Mouse (Mus musculus) megakaryocyte progenitor cell, adult 5-6 weeks (primary cell): ENCODE results near the gene Efna2. TPM values are rescaled to one million over a fixed set of nuclear protein-coding genes. Genes with fewer than 3 reads are reported as not detected.

Experiments
- ATAC-seq: replicated peaks from 2 replicates; pipeline ENCODE4 v1.8.0; 2016; ENCODE audit warnings: mild to moderate bottlenecking, moderate TSS enrichment, inconsistent platforms; ENCODE audit not compliant: poor library complexity
- total RNA-seq, 2 experiments: library from RNA; stranded (forward) in 1 of 2; stranded (reverse) in 1 of 2; fragments of 157-497, 149-512 nt in 1 of 2; fragments of 200-1000 nt in 1 of 2; gene quantifications; 2 replicates each; pipeline versions ENCODE4 v1.2.3 to v1.2.4; 2015 to 2017

The Efna2 gene
- total RNA-seq, 2 experiments from 2014 or later: 0.37 TPM; not detected in 1

DNA sequence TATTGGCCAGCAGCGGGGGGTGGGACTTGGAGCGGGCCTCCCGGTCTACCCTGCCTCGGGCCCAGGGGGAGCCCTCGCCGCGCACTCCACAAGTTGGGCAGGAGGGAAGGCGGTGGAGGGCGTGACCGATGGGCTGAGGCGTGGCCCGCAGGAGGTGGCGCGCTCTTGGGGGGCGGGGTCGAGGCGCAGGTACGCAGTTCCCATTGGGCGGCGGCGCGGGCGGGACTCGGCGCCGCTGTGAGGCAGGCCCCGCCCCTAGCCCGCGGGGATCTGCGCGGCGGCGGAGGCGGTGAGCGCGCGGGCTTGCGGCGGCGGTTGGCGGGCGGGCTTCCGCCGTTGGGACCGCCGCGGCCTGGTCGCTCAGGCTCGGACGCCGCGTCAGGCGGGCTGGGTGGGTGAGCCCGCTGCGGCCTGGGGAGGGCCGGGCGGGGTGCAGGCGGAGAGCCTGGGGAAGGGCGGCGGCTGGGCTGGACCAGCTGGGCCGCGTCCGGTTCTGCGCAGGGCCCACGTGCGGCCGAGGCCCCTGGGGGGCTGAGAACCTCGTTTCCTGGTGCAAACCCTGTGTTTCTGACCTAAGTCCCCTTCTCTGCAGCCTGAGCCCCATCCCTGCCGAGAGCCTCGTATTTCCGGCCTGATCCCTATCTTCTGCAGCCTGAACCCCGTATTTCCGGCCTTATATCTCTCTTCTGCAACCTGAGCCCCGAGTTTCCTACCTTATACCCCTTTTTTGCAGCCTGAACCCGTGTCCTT, 47.3 kb downstream of the Efna2 start, which contains the start of gene Mum1:
TSS of gene Mum1 (plus strand) at position 19 of the 750 bp plus-strand sequence.
- ATAC-seq: peak; percentile 99

DNA sequence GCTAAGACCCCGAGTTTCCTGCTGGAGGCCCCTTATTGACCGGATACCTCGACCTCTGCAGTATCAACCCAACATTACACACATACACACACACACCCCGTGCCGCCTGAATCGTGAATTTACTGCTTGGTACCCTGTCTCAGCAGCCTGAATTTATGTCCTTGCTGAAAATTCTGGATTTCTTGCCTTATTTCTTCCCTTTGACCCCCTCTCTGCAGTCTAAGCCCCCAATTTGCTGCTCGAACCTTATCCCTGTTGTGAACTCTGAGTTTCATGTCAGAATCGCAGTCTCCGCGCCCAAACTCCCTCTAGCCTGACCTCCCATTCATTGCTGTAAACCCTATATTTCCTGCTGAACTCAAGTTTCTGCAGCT, 47.9 kb downstream of the Efna2 start:
- no peak for ATAC-seq

DNA sequence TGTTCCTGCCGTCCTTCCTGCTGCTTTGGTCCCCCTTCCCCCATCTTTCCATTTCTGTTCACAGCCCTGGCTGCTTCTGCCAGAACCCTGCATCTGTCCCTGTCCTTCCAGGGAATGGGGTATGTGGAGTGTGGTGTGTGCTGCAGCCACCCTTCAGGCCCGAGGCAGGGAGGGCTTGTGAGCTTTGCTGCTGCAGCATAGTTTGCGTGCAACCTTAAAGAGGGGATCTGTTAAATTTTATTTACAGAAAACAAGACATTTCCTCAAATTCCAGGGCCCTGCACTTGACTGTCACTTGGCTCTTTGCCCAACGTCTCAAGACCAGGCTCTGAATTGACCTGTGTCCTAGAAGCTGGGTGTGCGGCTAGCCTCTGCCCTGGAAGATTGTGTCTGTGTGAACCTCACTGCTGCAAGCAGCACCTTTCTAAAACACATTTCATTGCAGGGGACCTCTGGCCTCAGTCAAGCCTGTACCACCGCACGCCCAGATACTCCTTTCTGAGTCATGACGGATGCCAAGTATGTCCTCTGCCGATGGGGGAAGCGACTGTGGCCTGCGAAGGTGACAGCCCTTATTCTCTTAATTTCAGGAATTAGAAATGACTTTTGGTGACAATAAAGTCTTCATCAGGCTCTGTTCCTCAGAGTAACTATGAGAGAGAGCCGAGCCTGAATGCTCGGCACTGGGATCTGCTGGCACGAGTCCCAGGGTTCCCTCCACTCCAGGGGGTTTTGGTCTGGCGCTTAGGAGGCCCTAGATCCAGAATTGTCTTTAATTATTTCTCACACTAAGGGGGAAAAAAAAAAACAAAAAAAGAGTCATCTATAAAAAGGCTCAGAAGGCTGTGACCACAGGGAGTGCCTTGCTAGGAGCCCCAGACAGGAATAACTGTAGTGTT, 48.8 kb downstream of the Efna2 start:
- no peak for ATAC-seq

DNA sequence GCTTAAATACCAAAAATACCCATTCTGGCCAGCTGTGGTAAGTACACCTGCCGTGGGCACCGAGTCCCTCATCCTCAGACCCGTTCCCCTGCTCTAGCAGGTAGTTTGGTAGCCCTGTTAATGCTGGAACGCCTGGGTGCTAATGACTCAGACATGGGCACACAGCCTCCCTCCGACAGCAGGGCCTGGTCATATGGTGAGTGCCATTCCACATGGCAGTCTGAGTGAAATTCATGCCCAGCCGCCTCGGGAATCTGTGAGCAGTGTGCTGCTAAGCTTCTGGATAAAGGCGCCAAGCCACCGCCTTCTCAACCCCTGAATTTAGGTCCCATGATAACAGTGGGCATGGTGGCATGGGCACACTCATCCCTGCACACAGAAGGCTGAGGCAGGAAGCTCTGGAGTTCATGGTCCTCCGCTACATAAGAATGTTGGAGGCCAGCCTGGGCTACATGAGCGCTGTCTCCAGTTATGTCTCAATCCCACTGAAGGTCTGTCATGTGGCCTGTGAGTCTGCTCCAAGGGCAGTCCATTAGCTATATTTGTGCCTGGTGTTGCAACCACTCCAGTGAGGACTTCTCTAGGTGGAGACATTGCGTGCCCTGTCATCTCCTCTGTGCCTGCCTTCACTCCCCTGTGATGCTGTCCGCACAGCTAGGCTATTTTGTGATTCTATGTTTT, 57.0 kb downstream of the Efna2 start:
- no peak for ATAC-seq

DNA sequence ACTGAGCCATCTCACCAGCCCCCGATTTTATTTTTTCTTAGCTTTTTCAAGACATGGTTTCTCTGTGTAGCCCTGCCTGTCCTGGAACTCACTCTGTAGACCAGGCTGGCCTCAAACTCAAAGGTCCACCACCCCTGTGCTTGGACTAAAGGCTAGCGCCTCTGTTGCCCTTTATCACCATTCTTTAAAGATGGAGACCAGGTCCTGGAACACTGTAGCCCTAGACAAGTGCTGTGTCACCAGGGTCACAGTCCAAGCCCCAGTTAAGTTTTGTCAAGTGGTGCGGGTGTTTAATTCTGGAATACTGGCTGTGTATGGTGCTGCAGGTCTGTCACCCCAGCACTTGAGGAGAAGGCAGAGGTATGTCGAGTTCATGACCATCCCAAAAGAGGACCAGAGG, 57.7 kb downstream of the Efna2 start:
- no peak for ATAC-seq

DNA sequence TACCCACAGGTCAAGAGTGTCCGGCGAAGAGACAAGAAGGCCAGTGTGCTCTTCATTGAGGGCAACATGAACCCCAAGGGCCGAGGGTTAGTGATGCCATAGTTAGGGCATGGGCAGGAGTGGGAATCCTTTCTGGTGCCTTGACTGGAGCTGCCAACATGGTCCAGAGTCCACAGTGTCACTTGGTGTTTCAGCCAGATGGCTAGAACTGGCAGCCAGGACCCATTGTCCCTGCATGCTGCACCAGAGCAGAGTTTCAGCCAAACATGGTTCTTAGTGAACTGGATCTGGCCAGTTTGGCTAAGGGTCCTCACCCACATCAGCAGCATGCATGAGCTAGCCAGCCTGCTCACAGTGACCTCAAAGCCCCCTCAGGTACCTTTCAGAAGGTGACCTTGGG, 59.0 kb downstream of the Efna2 start:
- ATAC-seq: no peak

Other genes starting within 250 kb of the Efna2 start
- gene Wdr18, start 219.3 kb upstream of the Efna2 start, total RNA-seq (2015): 36.8 and 57.4 TPM in 2 replicates
- 24.6 and 29.7 TPM in 2 replicates for gene Wdr18, start 219.3 kb upstream of the Efna2 start, total RNA-seq (2017)
- not detected in 2 replicates for gene Grin3b, start 208.8 kb upstream of the Efna2 start, total RNA-seq (2015)
- gene Grin3b, start 208.8 kb upstream of the Efna2 start, total RNA-seq (2017): not detected in 2 replicates
- 38.9 and 44.2 TPM in 2 replicates for gene Tmem259, start 195.2 kb upstream of the Efna2 start, total RNA-seq (2015)
- gene Tmem259, start 195.2 kb upstream of the Efna2 start, total RNA-seq (2017): 44.6 and 54.8 TPM in 2 replicates
- 50.5 and 52.8 TPM in 2 replicates for gene Cnn2, start 190.9 kb upstream of the Efna2 start, total RNA-seq (2015)
- gene Cnn2, start 190.9 kb upstream of the Efna2 start, total RNA-seq (2017): 73.3 and 84.1 TPM in 2 replicates
- 15.4 and 15.8 TPM in 2 replicates for gene Abca7, start 183.0 kb upstream of the Efna2 start, total RNA-seq (2015)
- gene Abca7, start 183.0 kb upstream of the Efna2 start, total RNA-seq (2017): 17.0 and 17.5 TPM in 2 replicates
- 64.1 and 69.0 TPM in 2 replicates for gene Arhgap45, start 162.8 kb upstream of the Efna2 start, total RNA-seq (2015)
- 112 and 121 TPM in 2 replicates for gene Arhgap45, start 162.8 kb upstream of the Efna2 start, total RNA-seq (2017)
- 93.3 and 99.5 TPM in 2 replicates for gene Polr2e, start 139.7 kb upstream of the Efna2 start, total RNA-seq (2015)
- 74.3 and 89.9 TPM in 2 replicates for gene Polr2e, start 139.7 kb upstream of the Efna2 start, total RNA-seq (2017)
- 253 and 271 TPM in 2 replicates for gene Gpx4, start 132.3 kb upstream of the Efna2 start, total RNA-seq (2015)
- 358 and 365 TPM in 2 replicates for gene Gpx4, start 132.3 kb upstream of the Efna2 start, total RNA-seq (2017)
- gene Sbno2, start 73.9 kb upstream of the Efna2 start, total RNA-seq (2015): 16.9 and 19.5 TPM in 2 replicates
- 19.1 and 24.0 TPM in 2 replicates for gene Sbno2, start 73.9 kb upstream of the Efna2 start, total RNA-seq (2017)
- 71.7 and 81.1 TPM in 2 replicates for gene Stk11, start 63.7 kb upstream of the Efna2 start, total RNA-seq (2015)
- 159 and 172 TPM in 2 replicates for gene Stk11, start 63.7 kb upstream of the Efna2 start, total RNA-seq (2017)
- gene Atp5d, start 40.9 kb upstream of the Efna2 start, total RNA-seq (2015): 187 and 199 TPM in 2 replicates
- 37.6 and 39.3 TPM in 2 replicates for gene Atp5d, start 40.9 kb upstream of the Efna2 start, total RNA-seq (2017)
- gene Cbarp, start 38.6 kb upstream of the Efna2 start, total RNA-seq (2015): 3.8 and 4.8 TPM in 2 replicates
- gene Cbarp, start 38.6 kb upstream of the Efna2 start, total RNA-seq (2017): 2.0 and 2.2 TPM in 2 replicates
- gene Midn, start 31.2 kb upstream of the Efna2 start, total RNA-seq (2015): 21.4 and 22.2 TPM in 2 replicates
- gene Midn, start 31.2 kb upstream of the Efna2 start, total RNA-seq (2017): 12.7 and 17.9 TPM in 2 replicates
- gene Cirbp, start 13.5 kb upstream of the Efna2 start, total RNA-seq (2015): 16.1 and 18.4 TPM in 2 replicates
- gene Cirbp, start 13.5 kb upstream of the Efna2 start, total RNA-seq (2017): 35.4 and 60.4 TPM in 2 replicates
- gene 1600002K03Rik, start 6.5 kb upstream of the Efna2 start, total RNA-seq (2015): 17.2 and 18.2 TPM in 2 replicates
- gene 1600002K03Rik, start 6.5 kb upstream of the Efna2 start, total RNA-seq (2017): 13.4 and 13.5 TPM in 2 replicates
- gene Mum1, start 47.0 kb downstream of the Efna2 start, total RNA-seq (2015): 27.6 and 30.9 TPM in 2 replicates
- gene Mum1, start 47.0 kb downstream of the Efna2 start, total RNA-seq (2017): 28.9 and 30.0 TPM in 2 replicates
- gene Ndufs7, start 69.6 kb downstream of the Efna2 start, total RNA-seq (2015): 138 and 162 TPM in 2 replicates
- gene Ndufs7, start 69.6 kb downstream of the Efna2 start, total RNA-seq (2017): 106 and 135 TPM in 2 replicates
- 3.2 and 3.7 TPM in 2 replicates for gene Gamt, start 81.5 kb downstream of the Efna2 start, total RNA-seq (2015)
- gene Gamt, start 81.5 kb downstream of the Efna2 start, total RNA-seq (2017): 2.5 and 7.4 TPM in 2 replicates
- 55.4 and 61.6 TPM in 2 replicates for gene Dazap1, start 82.0 kb downstream of the Efna2 start, total RNA-seq (2015)
- 231 and 302 TPM in 2 replicates for gene Dazap1, start 82.0 kb downstream of the Efna2 start, total RNA-seq (2017)
- 2,196 and 2,314 TPM in 2 replicates for gene Rps15, start 113.0 kb downstream of the Efna2 start, total RNA-seq (2015)
- gene Rps15, start 113.0 kb downstream of the Efna2 start, total RNA-seq (2017): 2,623 and 2,987 TPM in 2 replicates
- gene Apc2, start 116.5 kb downstream of the Efna2 start, total RNA-seq (2015): not detected in 2 replicates
- gene Apc2, start 116.5 kb downstream of the Efna2 start, total RNA-seq (2017): 0.03 TPM in 1 of 2 replicates, not detected in the other
- 22.9 and 24.2 TPM in 2 replicates for gene 2310011J03Rik, start 141.1 kb downstream of the Efna2 start, total RNA-seq (2015)
- 15.7 and 16.8 TPM in 2 replicates for gene 2310011J03Rik, start 141.1 kb downstream of the Efna2 start, total RNA-seq (2017)
- gene Pcsk4, start 150.0 kb downstream of the Efna2 start, total RNA-seq (2015): 5.3 and 7.0 TPM in 2 replicates
- 0.67 and 1.8 TPM in 2 replicates for gene Pcsk4, start 150.0 kb downstream of the Efna2 start, total RNA-seq (2017)
- gene Reep6, start 150.5 kb downstream of the Efna2 start, total RNA-seq (2015): 2.7 and 3.8 TPM in 2 replicates
- gene Reep6, start 150.5 kb downstream of the Efna2 start, total RNA-seq (2017): 1.2 and 1.5 TPM in 2 replicates
- gene Adamtsl5, start 168.9 kb downstream of the Efna2 start, total RNA-seq (2015): 0.15 and 0.25 TPM in 2 replicates
- gene Adamtsl5, start 168.9 kb downstream of the Efna2 start, total RNA-seq (2017): 0.20 and 0.46 TPM in 2 replicates
- gene Plk5, start 177.0 kb downstream of the Efna2 start, total RNA-seq (2015): not detected in 2 replicates
- gene Plk5, start 177.0 kb downstream of the Efna2 start, total RNA-seq (2017): not detected in 2 replicates
- 1.9 and 4.3 TPM in 2 replicates for gene Mex3d, start 208.2 kb downstream of the Efna2 start, total RNA-seq (2015)
- gene Mex3d, start 208.2 kb downstream of the Efna2 start, total RNA-seq (2017): 2.7 and 7.9 TPM in 2 replicates
- gene Mbd3, start 220.1 kb downstream of the Efna2 start, total RNA-seq (2015): 91.1 and 96.6 TPM in 2 replicates
- 82.8 and 90.8 TPM in 2 replicates for gene Mbd3, start 220.1 kb downstream of the Efna2 start, total RNA-seq (2017)
- gene Uqcr11, start 227.3 kb downstream of the Efna2 start, total RNA-seq (2015): 202 and 210 TPM in 2 replicates
- 184 and 263 TPM in 2 replicates for gene Uqcr11, start 227.3 kb downstream of the Efna2 start, total RNA-seq (2017)